Mouse (Mus musculus) E14TG2a.4 (cell line): ENCODE measurements at regions not wholly inside any gene's neighbourhood (a gene's known extent, or its start where the extent isn't known, plus 50 kb on each side); places are given as distances from the start of the nearest gene placed in this dataset.

ENCODE experiments used
- CTCF ChIP-seq: conservative IDR thresholded peaks from 2 replicates; pipeline ENCODE4 v1.5.1; 2014; ENCODE audit warnings: low read length
- NANOG ChIP-seq: IDR thresholded peaks from 2 replicates; pipeline ENCODE4 v1.6.1; 2014; ENCODE audit warnings: borderline replicate concordance, low read length, mixed read lengths

GRCm38 (mm10) chr2:157635670-157636069 lies 64.6 kb upstream of the Blcap start:
- TF ChIP-seq CTCF = peak; percentile 84
- TF ChIP-seq NANOG = no peak
